Mouse (Mus musculus) stomach, embryonic 15.5 days (tissue): Measurements from ENCODE around the gene Fst. TPM values are rescaled to one million over a fixed set of nuclear protein-coding genes. Genes with fewer than 3 reads are reported as not detected.

Experiments
- ATAC-seq: fragments of 200-750 bp; cut with Nextera tagmentation; 2 replicates; pipeline ENCODE4 v1.8.0; 2017; ENCODE audit warnings: low read depth, moderate number of reproducible peaks, moderate TSS enrichment; ENCODE audit not compliant: insufficient read depth, low FRiP score
- H3K27ac ChIP-seq: fragments of 300-500 bp; sonication (generic); 2 replicates; pipeline ENCODE4 v1.5.1; 2015; ENCODE audit warnings: mild to moderate bottlenecking, inconsistent platforms
- H3K27me3 ChIP-seq: fragments of 300-500 bp; sonication (generic); replicated peaks from 2 replicates; pipeline ENCODE4 v1.6.1; 2015; ENCODE audit warnings: inconsistent platforms
- H3K36me3 ChIP-seq: fragments of 300-500 bp; sonication (generic); 2 replicates; pipeline ENCODE4 v1.6.1; 2015; ENCODE audit warnings: inconsistent platforms
- H3K4me1 ChIP-seq: fragments of 300-500 bp; sonication (generic); 2 replicates; pipeline ENCODE4 v1.6.1; 2015; ENCODE audit warnings: inconsistent platforms
- H3K4me2 ChIP-seq: fragments of 300-500 bp; sonication (generic); 2 replicates; pipeline ENCODE4 v1.6.1; 2015; ENCODE audit warnings: mild to moderate bottlenecking, inconsistent platforms
- H3K4me3 ChIP-seq: fragments of 300-500 bp; sonication (generic); replicated peaks from 2 replicates; pipeline ENCODE4 v1.5.1; 2015; ENCODE audit warnings: inconsistent platforms
- H3K9ac ChIP-seq: fragments of 300-500 bp; sonication (generic); 2 replicates; pipeline ENCODE4 v1.6.1; 2015; ENCODE audit warnings: inconsistent platforms
- H3K9me3 ChIP-seq: fragments of 300-500 bp; sonication (generic); 2 replicates; pipeline ENCODE4 v1.6.1; 2016; ENCODE audit warnings: inconsistent platforms
- WGBS: fragments of 180-500 bp; shearing (Covaris S2); methylation state at CpG from one replicate; pipeline ENCODE4 v1.1.7; 2015; 5-methylcytosine and 5-hydroxymethylcytosine counted together
- polyA plus RNA-seq: library from polyadenylated mRNA; unstranded; fragments of >200 nt; fragmentation: Nextera tagmentation; extraction: Ambion mirVana; gene quantifications from 2 replicates; pipeline ENCODE4 v1.2.1, GENCODE M21; 2015

The Fst gene
- polyA plus RNA-seq, 1 experiment from 2014 or later, result 59.4 TPM

DNA sequence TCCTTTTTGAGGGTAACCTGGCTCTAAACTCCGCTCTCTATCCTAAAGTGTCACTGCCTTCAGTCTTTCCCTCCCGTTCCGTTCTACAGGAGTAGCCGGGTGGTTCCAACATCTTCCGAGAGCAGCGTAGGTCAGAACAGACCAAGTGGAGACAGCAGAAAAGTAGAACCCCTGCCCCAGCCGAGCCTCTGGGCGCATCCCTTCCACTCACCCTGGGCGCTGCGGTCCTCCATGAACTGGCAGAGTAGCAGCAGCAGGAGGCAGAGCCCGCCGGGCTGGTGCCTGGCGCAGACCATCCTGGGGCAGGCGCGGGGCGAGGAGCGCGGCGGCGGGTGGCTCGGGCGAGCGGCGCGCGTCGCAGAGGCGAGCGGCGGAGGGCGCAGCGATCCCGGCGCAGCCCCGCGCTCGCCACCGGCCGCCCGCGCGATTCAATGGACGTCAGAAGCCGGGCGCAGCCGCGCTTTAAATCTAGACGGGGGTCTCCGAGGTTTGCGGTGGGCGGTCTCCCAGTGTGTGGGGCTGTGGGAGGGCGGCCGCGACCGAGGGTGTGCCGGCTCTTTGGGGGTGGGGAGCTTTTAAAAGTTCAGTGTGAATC lies 363 bp downstream of the Fst start:
- no peaks in the 10 kb centered on the region for H3K9me3 ChIP-seq
- H3K4me1 ChIP-seq, result peaks cover 24% of the 10 kb centered on the region
- H3K9ac ChIP-seq, result peak overlapping the region; percentile 16; the same call in 1 of the 2 replicates
- H3K27me3 ChIP-seq, result peaks cover 29% of the 10 kb centered on the region
- H3K36me3 ChIP-seq, result no peaks in the 10 kb centered on the region
- ATAC-seq, result peak; percentile 52
- WGBS, result under 1% methylated on average over 56 of the region's 56 CpGs
- peak overlapping the region; percentile 69; the same call in 1 of the 2 replicates for H3K27ac ChIP-seq
- peak overlapping the region; percentile 97 for H3K4me2 ChIP-seq
- H3K4me3 ChIP-seq, result peak overlapping the region; percentile 58

DNA sequence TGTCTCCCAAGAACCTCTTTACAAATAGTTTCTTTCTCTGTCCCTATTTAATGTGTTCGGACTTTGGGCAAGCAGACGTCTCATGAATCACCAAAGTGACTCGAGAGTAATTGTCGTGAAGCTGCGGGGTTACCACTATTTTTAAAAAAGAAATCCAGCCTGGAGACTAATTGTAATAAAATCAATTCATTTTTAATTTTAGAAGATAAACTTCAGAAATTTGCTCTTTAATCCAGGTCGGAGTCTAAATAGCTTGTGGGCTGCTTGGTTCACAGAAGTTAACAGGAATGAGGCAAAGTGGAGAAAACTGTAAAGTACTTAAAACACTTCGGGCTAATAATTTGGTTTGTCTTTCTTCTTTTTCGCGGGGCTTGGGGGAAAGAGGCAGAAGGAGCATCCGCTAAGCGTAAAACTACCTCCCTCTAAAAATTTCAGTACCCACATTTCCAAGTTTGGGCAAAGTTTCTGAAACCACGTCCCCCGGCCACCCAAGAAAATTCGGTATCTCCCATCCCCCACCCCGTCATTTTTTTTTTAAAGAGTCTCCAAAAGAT lies 1.1 kb downstream of the Fst start:
- H3K27me3 ChIP-seq, result peaks cover 29% of the 10 kb centered on the region
- no peaks in the 10 kb centered on the region for H3K36me3 ChIP-seq
- H3K4me2 ChIP-seq, result peak overlapping the region; percentile 97
- ATAC-seq, result no peak
- H3K4me3 ChIP-seq, result peak overlapping the region; percentile 58
- WGBS, result 2% methylated on average over 15 of the region's 15 CpGs
- H3K27ac ChIP-seq, result no peak overlapping the region; the same call in 1 of the 2 replicates
- peaks cover 24% of the 10 kb centered on the region for H3K4me1 ChIP-seq
- no peaks in the 10 kb centered on the region for H3K9me3 ChIP-seq
- H3K9ac ChIP-seq, result no peak overlapping the region

DNA sequence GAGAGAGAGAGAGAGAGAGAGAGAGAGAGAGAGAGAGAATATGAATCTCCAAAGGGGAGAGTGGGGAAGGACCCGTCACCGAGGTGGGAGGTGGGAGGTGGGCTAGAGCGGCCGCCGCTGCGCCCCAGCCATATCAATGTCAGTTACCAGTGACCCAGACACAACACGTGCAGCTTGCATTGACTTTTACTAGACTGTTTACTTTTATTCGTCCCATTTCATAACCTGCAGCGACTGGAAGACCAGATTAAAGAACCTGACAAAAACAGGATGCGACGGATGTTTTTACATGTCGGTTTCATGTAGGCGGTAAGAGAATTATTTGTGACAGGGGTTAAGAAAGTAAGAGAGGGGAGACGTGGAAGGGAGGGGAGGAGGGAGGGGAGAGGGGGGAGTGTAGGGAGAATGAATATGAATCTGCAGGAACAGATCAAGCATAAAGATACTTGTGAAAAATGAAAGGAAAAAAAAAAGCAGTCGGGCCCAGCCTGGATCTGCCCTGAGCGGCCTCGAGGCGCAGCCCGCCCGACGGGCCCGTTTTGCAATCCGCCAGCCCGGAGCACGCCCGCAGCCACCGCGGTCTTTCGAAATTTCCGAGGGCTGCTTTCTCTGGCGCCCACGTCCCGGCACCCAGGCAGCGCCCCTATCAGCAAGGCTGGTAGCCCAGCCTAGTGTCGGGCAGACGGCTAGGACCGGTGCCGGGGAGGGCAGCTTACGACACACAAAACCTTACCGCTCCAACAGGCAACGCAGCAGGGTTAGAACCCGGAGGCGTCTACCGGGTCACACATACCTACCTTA lies 1.8 kb downstream of the Fst start:
- WGBS, result 1% methylated on average over 44 of the region's 44 CpGs
- H3K27me3 ChIP-seq, result peaks cover 29% of the 10 kb centered on the region
- peaks cover 24% of the 10 kb centered on the region for H3K4me1 ChIP-seq
- no peak overlapping the region for H3K9ac ChIP-seq
- peak overlapping the region; percentile 97 for H3K4me2 ChIP-seq
- peak overlapping the region; percentile 58 for H3K4me3 ChIP-seq
- no peak overlapping the region for H3K27ac ChIP-seq
- no peak for ATAC-seq
- no peaks in the 10 kb centered on the region for H3K36me3 ChIP-seq
- no peaks in the 10 kb centered on the region for H3K9me3 ChIP-seq

DNA sequence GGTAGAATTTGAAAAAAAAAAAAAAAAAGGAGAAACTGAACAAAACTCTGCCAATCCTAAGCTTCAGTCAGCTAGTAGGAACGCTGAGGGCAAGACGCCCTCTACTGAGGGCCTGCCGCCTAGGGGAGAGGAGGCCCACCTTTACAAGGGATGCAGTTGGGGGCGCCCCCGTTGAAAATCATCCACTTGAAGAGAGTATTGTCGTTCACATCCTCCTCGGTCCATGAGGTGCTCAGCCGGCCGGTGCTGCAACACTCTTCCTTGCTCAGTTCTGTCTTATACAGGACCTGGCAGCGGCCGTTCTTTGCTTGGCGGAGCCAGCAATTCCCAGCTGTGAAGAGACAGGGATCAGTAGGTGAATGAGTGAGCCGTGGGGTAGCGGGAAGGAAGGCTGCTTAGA lies 2.5 kb downstream of the Fst start:
- Histone ChIP-seq H3K4me1 (peaks cover 24% of the 10 kb centered on the region), H3K27ac (no peak overlapping the region), H3K9me3 (no peaks in the 10 kb centered on the region), H3K4me3 (peak overlapping the region; percentile 58), H3K9ac (no peak overlapping the region), H3K36me3 (no peaks in the 10 kb centered on the region), H3K27me3 (peaks cover 24% of the 10 kb centered on the region), H3K4me2 (peak overlapping the region; percentile 97)
- 4% methylated on average over 14 of the region's 14 CpGs for WGBS
- peak; percentile 24; the same call in 1 of the 2 replicates for ATAC-seq

DNA sequence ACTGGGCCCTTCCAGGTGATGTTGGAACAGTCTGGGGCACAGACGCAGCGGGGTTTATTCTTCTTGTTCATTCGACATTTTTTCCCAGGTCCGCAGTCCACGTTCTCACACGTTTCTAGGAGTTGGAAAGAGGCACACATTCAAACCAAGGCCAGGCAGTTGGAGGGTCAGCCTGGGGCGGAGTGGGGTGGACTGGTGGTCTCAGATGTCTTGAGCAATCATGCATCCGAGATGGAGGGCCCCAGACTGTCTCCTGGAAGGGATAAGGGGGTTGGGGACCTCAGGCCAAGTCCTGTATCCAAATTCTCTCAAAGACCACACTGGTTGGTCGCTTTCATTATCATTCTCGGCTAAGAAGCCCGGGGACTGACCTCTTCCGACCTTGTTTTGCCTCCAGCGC lies 3.0 kb downstream of the Fst start:
- ATAC-seq, result no peak
- H3K9me3 ChIP-seq, result no peaks in the 10 kb centered on the region
- H3K4me3 ChIP-seq, result peak overlapping the region; percentile 58
- H3K36me3 ChIP-seq, result no peaks in the 10 kb centered on the region
- H3K9ac ChIP-seq, result no peak overlapping the region
- H3K4me2 ChIP-seq, result peak overlapping the region; percentile 97
- 53% methylated on average over 13 of the region's 13 CpGs for WGBS
- no peak overlapping the region for H3K27ac ChIP-seq
- peaks cover 24% of the 10 kb centered on the region for H3K27me3 ChIP-seq
- H3K4me1 ChIP-seq, result peaks cover 24% of the 10 kb centered on the region

DNA sequence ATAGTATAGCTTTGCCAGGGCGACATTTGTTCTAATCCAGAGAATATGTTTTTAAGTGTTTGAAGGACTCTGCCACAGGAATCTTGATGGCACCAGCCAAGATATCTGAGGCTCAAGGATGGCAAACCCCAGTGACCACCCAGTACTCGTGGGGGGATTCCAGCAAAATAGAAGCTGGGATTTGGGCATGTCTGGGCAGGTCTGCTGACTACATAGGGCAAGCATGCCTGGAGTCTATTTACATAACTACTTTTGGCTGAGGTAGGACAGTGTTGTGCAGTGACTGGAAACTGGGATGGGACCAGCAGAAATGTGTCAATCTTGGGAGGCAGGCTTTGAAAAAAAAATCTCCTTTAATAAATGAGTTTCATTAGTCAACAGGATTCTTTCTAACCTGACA lies 11.5 kb downstream of the Fst start:
- Histone ChIP-seq H3K4me1 (no peaks in the 10 kb centered on the region), H3K4me2 (no peak overlapping the region), H3K36me3 (no peaks in the 10 kb centered on the region), H3K9ac (no peak overlapping the region), H3K9me3 (no peaks in the 10 kb centered on the region), H3K4me3 (no peak overlapping the region), H3K27me3 (no peaks in the 10 kb centered on the region), H3K27ac (no peak overlapping the region)
- no peak for ATAC-seq
- 75% methylated on average over 2 of the region's 2 CpGs for WGBS

DNA sequence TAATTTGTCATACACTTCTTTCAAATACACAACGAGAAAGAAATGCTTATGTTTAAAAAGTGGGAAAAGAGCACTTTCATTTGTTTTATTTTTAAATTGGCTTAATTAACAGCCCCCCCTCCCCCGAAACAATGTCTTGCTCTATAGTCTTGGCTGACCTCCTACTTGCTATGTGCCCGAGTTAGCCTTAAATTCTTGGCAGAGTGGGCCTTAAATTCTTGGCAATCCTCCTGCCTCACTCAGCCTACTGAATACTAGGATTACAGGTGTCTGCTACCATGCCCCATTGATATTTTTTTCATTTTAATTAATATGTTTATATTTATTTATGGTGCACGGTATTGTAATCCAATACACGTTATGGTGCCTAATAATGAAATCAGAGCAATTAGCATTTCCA lies 26.3 kb downstream of the Fst start:
- Histone ChIP-seq H3K27me3 (no peaks in the 10 kb centered on the region), H3K4me2 (no peak overlapping the region), H3K4me1 (no peaks in the 10 kb centered on the region), H3K36me3 (no peaks in the 10 kb centered on the region), H3K4me3 (no peak overlapping the region), H3K9me3 (no peaks in the 10 kb centered on the region), H3K27ac (no peak overlapping the region), H3K9ac (no peak overlapping the region)
- no peak for ATAC-seq
- WGBS, result 69% methylated on average over 5 of the region's 5 CpGs

DNA sequence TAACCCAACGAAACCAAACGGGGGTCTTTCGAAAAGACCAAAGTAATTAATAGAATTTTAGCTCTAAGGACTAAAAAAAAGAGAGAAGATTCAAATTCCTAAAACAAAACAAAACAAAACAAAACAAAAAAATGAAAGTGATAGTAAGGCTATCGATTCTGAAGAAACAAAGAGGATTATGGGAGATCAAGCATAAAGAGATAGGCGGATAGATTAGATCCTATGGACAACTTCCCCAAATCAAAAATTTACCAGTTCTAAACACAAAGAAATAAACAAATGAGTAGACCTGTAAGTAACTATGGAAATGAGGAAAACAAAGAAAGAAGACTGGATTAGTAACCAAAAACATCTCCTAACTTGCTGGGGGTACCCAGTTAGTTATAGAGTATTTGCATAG lies 33.5 kb downstream of the Fst start:
- Histone ChIP-seq H3K9ac (no peak overlapping the region), H3K27ac (no peak overlapping the region), H3K36me3 (no peaks in the 10 kb centered on the region), H3K4me2 (no peak overlapping the region), H3K4me3 (no peak overlapping the region), H3K4me1 (no peaks in the 10 kb centered on the region), H3K9me3 (no peaks in the 10 kb centered on the region), H3K27me3 (no peaks in the 10 kb centered on the region)
- 92% methylated on average over 5 of the region's 5 CpGs for WGBS
- ATAC-seq, result no peak

DNA sequence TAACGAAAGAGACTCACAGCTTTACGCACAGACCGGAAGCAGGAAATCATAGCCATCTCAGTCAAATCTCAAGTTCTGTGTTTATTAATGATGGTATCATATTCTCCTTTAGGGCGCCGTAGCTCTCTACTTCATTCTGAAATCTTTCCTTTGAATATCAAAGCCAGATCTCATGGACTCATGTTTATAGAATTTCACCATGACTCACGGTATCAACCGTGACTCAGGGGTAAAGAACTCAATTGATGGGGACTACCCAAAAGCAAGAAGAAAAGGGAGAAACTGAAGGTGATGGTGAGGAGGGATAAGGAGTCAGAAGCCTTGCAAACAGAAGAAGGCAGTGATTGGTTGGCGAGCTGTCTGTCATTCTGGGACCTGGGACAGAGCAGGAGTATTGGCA lies 38.5 kb downstream of the Fst start:
- no peak overlapping the region for H3K9ac ChIP-seq
- H3K4me3 ChIP-seq, result no peak overlapping the region
- H3K27me3 ChIP-seq, result no peaks in the 10 kb centered on the region
- no peaks in the 10 kb centered on the region for H3K36me3 ChIP-seq
- H3K27ac ChIP-seq, result no peak overlapping the region
- no peak for ATAC-seq
- no peaks in the 10 kb centered on the region for H3K9me3 ChIP-seq
- 71% methylated on average over 8 of the region's 8 CpGs for WGBS
- no peak overlapping the region for H3K4me2 ChIP-seq
- no peaks in the 10 kb centered on the region for H3K4me1 ChIP-seq

DNA sequence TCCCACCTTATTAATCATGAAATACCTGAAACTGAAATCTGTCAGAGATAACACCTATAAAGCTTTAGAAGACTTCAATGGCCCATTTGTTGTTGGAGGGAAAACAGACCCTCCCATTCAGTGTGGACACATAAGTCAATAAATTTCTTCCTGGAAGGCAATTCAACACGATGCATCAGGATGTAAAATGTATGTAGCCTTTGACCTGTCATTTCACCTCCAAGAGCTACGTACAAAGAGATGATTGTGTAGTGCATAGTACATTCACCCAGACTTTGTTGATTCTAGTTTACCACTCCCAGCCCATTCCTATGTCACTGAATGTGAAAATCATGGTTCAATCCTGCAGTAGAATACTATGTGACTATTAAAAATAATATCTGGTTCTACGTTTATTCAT lies 39.4 kb downstream of the Fst start:
- no peak for ATAC-seq
- 59% methylated on average over 3 of the region's 3 CpGs for WGBS

DNA sequence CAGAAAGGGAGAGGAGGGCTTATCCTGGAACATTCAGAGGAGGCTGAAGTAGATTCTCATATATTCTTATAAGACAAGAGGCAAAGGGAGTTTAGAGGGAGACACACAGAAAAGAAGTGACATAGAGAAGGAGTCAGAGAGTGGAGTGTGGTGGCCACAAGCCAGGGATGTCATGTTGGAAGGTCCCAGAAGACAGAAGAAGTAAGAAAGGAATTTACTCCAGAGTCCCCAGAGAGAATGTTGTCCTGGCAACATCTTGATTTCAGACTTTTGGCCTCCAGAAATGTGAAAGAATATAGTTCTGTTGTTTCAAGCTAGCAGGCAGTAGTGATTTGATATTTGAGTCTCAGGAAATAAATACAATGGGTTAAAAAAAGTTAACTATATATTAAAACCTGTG lies 46.4 kb downstream of the Fst start:
- H3K9ac ChIP-seq, result no peak overlapping the region
- H3K27me3 ChIP-seq, result no peaks in the 10 kb centered on the region
- H3K4me2 ChIP-seq, result no peak overlapping the region
- no peaks in the 10 kb centered on the region for H3K36me3 ChIP-seq
- ATAC-seq, result no peak
- no peaks in the 10 kb centered on the region for H3K4me1 ChIP-seq
- no peak overlapping the region for H3K4me3 ChIP-seq
- H3K9me3 ChIP-seq, result no peaks in the 10 kb centered on the region
- no peak overlapping the region for H3K27ac ChIP-seq

More for the DNA sequence above, 39.4 kb downstream of the Fst start:
- H3K4me2 ChIP-seq, result no peak overlapping the region
- H3K9me3 ChIP-seq, result no peaks in the 10 kb centered on the region
- no peak overlapping the region for H3K27ac ChIP-seq
- H3K36me3 ChIP-seq, result no peaks in the 10 kb centered on the region
- H3K4me1 ChIP-seq, result no peaks in the 10 kb centered on the region
- H3K27me3 ChIP-seq, result no peaks in the 10 kb centered on the region
- no peak overlapping the region for H3K9ac ChIP-seq
- H3K4me3 ChIP-seq, result no peak overlapping the region

DNA sequence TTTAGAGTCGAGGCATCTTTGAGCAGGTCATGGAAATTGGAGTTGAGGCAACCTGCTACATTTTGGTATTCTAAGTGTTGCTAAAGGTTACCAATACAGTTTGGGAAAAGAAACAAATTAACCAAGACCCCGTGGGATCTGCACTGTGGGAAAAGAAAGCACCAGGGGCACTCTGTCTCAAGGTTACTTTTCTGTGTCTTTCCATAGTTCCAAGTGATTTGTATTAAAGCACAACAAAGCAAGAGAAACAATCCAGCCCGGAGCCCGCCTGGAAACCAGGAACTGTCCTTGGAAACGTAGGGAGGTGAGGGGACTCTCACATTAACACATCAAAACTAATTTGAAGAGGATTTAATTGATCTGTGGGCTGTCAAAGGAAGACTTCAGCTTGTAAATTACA lies 51.9 kb downstream of the Fst start:
- Histone ChIP-seq H3K4me3 (no peak overlapping the region), H3K9me3 (no peaks in the 10 kb centered on the region), H3K27ac (no peak overlapping the region), H3K36me3 (no peaks in the 10 kb centered on the region), H3K4me1 (no peaks in the 10 kb centered on the region), H3K9ac (no peak overlapping the region), H3K27me3 (no peaks in the 10 kb centered on the region), H3K4me2 (no peak overlapping the region)
- ATAC-seq, result no peak
- 21% methylated on average over 5 of the region's 5 CpGs for WGBS
